Mouse (Mus musculus) neural tube, embryonic 14.5 days (tissue): ENCODE measurements around the gene Ehd2. TPM values are rescaled to one million over a fixed set of nuclear protein-coding genes. Genes with fewer than 3 reads are reported as not detected.

ENCODE experiments used
- ATAC-seq: fragments of 200-750 bp; cut with Nextera tagmentation; 2 replicates; pipeline ENCODE4 v1.8.0; 2017; ENCODE audit warnings: low read depth, mild to moderate bottlenecking, moderate TSS enrichment, moderate library complexity
- H3K27ac ChIP-seq: fragments of 300-500 bp; sonication (generic); 2 replicates; pipeline ENCODE4 v1.5.1; 2014; ENCODE audit warnings: low read depth, mild to moderate bottlenecking, control low read depth, low read length, moderate library complexity, mixed read lengths
- H3K27me3 ChIP-seq: fragments of 300-500 bp; sonication (generic); 2 replicates; pipeline ENCODE4 v1.6.1; 2014; ENCODE audit warnings: low read length; ENCODE audit not compliant: control insufficient read depth, insufficient read depth
- H3K36me3 ChIP-seq: fragments of 300-500 bp; sonication (generic); 2 replicates; pipeline ENCODE4 v1.6.1; 2014; ENCODE audit warnings: low read length, mixed read lengths; ENCODE audit not compliant: control insufficient read depth, insufficient read depth
- H3K4me1 ChIP-seq: fragments of 300-500 bp; sonication (generic); 2 replicates; pipeline ENCODE4 v1.6.1; 2014; ENCODE audit warnings: low read length; ENCODE audit not compliant: control insufficient read depth, insufficient read depth
- H3K4me2 ChIP-seq: fragments of 300-500 bp; sonication (generic); 2 replicates; pipeline ENCODE4 v1.6.1; 2014; ENCODE audit warnings: mild to moderate bottlenecking, low read depth, low read length, control low read depth
- H3K4me3 ChIP-seq: fragments of 300-500 bp; sonication (generic); 2 replicates; pipeline ENCODE4 v1.5.1; 2014; ENCODE audit warnings: low read depth, low read length, control low read depth, mixed read lengths
- H3K9ac ChIP-seq: fragments of 300-500 bp; sonication (generic); replicated peaks from 2 replicates; pipeline ENCODE4 v1.6.1; 2014; ENCODE audit warnings: low read depth, mild to moderate bottlenecking, control low read depth, low read length, mixed read lengths
- H3K9me3 ChIP-seq: fragments of 300-500 bp; sonication (generic); 2 replicates; pipeline ENCODE4 v1.6.1; 2016; ENCODE audit warnings: low read length; ENCODE audit not compliant: control insufficient read depth
- WGBS: fragments of 180-500 bp; shearing (Covaris S2); extraction: QIAGEN DNeasy Blood & Tissue Kit; methylation state at CpG from one replicate; pipeline ENCODE4 v1.1.7; 2014; 5-methylcytosine and 5-hydroxymethylcytosine counted together
- polyA plus RNA-seq: library from polyadenylated mRNA; unstranded; fragments of >200 nt; fragmentation: Nextera tagmentation; extraction: Ambion mirVana; gene quantifications from 2 replicates; pipeline ENCODE4 v1.2.1, GENCODE M21; 2014

Gene Ehd2
- polyA plus RNA-seq, 1 experiment from 2014 or later = 3.2 TPM

DNA sequence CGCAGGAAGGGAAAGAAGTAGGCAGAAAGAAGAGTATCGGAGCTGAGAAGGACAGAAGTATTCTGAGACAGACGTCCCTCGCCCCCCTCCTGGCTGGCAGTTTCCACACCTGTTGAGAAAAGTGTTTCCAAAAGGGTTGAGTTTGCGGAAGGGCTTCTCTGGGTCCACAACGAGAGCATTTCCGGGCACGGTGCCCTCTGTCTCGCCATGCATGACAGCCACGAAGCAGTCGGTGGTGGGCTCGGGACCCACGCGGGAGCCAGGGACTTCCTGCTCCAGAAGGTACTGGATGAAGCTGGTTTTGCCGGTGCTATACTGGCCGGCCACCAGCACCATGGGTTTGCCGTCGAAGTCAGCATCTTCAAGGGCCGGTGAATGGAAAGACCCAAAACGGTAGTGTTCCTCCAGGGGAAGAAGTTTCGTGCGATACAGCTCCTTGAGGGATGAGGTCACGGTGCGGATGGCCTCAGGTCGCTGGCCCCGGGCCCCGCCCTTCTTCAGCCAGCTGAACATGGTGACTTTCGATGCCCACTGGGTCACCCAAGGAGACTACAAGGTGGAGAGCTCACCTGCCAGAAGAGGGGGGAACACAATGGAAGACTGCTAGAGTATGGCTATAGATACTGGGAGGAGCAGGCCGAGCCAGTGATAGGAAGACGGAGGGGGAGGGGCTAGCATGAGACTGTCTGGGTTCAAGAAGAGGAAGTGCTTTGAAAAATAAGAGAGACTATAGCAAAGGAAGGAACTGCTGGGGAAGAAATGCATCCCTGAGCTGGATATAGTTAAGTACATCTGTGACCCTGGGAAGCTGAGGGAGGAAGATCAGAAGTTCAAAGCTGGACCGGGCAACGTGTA is 3.3 kb downstream of the Ehd2 start:
- Histone ChIP-seq H3K9me3 (no peaks in the 10 kb centered on the region), H3K4me3 (no peak overlapping the region), H3K36me3 (no peaks in the 10 kb centered on the region), H3K27ac (no peak overlapping the region), H3K9ac (no peak overlapping the region), H3K4me1 (no peaks in the 10 kb centered on the region), H3K4me2 (no peak overlapping the region), H3K27me3 (no peaks in the 10 kb centered on the region)
- 84% methylated on average over 32 of the region's 32 CpGs for WGBS
- ATAC-seq = no peak

DNA sequence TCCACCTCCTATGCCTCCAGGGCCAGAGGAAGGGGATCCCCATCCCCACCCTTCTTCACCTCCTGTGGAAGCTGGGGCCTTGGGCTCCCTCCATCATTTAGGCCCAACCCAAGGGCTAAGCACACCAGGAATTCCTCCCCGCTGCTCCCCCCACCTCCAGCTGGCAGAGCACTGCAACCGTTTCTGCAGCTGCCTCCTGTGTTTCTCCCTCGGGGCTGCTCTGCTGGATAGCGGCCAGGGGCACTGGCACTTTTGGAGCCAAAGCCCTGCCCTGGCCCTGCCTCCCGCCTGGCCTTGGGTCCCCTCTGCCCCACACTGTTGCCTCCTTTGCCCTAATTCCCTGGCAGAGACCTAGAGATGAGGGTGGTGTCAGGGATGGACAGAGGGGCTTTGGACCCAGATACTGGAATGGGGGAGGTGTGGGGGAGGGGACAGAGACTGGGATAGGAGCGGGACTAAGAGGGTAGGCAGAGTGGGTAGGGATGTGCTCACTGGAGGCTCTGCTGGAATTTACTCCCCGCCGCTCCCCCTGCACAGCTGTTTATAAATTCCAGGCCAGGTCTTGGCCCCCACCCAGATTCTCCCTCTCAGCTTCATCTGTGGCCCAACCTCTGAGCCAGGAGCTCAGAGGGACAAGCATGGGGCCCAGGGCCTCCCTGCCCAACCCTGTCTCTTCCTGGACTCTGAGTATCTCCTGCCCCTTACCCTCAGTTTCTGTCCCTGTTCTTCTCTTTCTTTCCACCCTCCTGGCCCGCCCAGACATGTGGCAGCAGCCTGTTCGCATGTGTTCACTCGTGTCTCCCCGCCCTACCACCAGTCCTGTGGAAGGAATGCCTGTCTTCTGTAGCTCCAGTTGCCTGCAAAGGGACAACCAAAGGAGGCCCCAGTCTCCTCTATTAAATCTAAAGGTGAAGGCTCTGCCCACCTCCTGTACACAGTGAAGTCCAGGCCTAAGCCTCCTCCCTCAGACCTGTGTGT is 4.8 kb downstream of the Ehd2 start:
- no peaks in the 10 kb centered on the region for H3K9me3 ChIP-seq
- no peak overlapping the region for H3K4me3 ChIP-seq
- H3K9ac ChIP-seq = no peak overlapping the region
- no peaks in the 10 kb centered on the region for H3K4me1 ChIP-seq
- H3K27me3 ChIP-seq = no peaks in the 10 kb centered on the region
- H3K4me2 ChIP-seq = no peak overlapping the region
- 38% methylated on average over 12 of the region's 12 CpGs for WGBS
- H3K36me3 ChIP-seq = no peaks in the 10 kb centered on the region
- no peak overlapping the region for H3K27ac ChIP-seq
- peak; percentile 26; the same call in 1 of the 2 replicates for ATAC-seq

DNA sequence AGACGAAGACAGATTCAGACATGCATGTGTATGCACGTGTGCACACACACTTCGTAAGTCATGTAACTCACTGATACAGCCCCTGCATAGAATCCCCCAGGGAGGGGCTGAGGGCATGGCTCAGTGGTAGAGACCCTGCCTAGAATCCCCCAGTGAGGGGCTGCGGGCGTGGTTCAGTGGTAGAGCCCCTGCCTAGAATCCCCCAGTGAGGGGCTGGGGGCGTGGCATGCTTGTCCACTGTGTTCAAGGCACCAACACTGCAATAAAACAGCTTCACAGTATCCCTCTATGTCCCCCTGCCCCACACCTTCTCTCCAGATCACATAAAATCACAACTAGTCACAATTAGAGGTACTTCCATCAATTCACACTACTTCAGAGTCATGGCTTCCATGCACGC is 5.6 kb downstream of the Ehd2 start:
- 94% methylated on average over 7 of the region's 7 CpGs for WGBS
- Histone ChIP-seq H3K4me2 (no peak overlapping the region), H3K4me3 (no peak overlapping the region), H3K27me3 (no peaks in the 10 kb centered on the region), H3K9ac (no peak overlapping the region), H3K4me1 (no peaks in the 10 kb centered on the region), H3K9me3 (no peaks in the 10 kb centered on the region), H3K36me3 (no peaks in the 10 kb centered on the region), H3K27ac (no peak overlapping the region)
- ATAC-seq = no peak

DNA sequence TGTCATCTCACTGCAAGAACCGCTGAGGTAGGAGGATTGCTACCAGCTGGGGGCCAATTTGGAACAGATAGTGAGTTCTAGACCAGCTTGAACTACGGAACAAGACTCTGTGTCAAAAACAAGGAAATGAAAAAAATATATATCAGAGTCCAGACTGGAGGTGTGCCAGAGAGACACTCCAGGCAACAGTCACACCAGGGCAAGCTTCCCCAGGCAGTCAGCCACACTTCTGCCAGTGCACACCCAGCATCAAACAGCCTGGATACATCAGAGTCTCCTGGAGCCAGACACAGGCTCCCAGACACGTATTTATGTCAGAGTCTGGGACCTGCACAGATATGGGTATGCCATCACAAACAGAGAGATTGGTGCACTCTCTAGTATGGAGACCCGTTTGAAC is 6.1 kb downstream of the Ehd2 start:
- WGBS = 69% methylated on average over 4 of the region's 4 CpGs
- no peak for ATAC-seq
- Histone ChIP-seq H3K27me3 (no peaks in the 10 kb centered on the region), H3K27ac (no peak overlapping the region), H3K4me3 (no peak overlapping the region), H3K4me1 (no peaks in the 10 kb centered on the region), H3K36me3 (no peaks in the 10 kb centered on the region), H3K4me2 (no peak overlapping the region), H3K9ac (no peak overlapping the region), H3K9me3 (no peaks in the 10 kb centered on the region)

DNA sequence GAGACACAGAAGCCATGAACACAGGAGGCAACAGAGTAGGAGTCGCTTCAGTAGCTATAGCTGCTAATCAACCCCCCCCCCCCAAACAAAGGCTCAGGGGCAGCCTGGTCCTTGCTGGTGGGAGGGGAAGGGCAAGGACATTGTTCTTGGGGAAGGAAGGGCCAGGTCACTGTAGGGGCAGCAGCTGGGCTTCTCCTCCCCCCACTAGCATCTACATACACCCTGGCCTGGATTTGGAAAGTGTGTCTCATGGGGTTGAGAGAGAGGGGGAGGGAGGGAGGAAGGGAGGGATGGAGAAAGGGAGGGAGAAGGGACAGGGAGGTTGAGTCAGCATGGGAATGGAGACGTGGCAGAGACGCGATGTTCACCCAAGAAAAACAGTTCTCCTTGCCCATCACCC is 6.7 kb downstream of the Ehd2 start:
- WGBS = 28% methylated on average over 4 of the region's 4 CpGs
- Histone ChIP-seq H3K9ac (no peak overlapping the region), H3K4me2 (no peak overlapping the region), H3K9me3 (no peaks in the 10 kb centered on the region), H3K27me3 (no peaks in the 10 kb centered on the region), H3K27ac (no peak overlapping the region), H3K4me1 (no peaks in the 10 kb centered on the region), H3K36me3 (no peaks in the 10 kb centered on the region), H3K4me3 (no peak overlapping the region)
- ATAC-seq = no peak

DNA sequence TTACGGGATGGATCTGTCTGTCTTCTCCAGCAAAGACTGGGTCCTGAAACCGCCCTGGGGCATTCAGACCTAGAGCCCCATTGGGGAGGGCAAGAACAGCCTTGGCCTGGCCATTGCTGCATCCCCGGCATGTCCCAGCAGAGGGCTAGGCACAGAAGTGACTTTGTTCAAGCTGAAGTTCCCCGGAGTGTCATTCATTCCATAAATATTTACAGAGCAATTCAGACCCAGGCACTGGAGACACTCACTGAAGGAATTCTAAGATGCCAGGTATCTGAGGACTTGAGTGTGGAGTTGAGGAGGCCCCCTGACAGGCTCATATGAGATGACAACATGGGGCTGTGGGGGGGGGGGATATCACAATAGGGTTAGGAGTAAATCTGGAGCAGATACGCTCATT is 11.2 kb downstream of the Ehd2 start:
- 77% methylated on average over 5 of the region's 5 CpGs for WGBS
- Histone ChIP-seq H3K27me3 (no peaks in the 10 kb centered on the region), H3K4me2 (no peak overlapping the region), H3K27ac (no peak overlapping the region), H3K9ac (no peak overlapping the region), H3K9me3 (no peaks in the 10 kb centered on the region), H3K36me3 (no peaks in the 10 kb centered on the region), H3K4me3 (no peak overlapping the region), H3K4me1 (no peaks in the 10 kb centered on the region)
- no peak for ATAC-seq

DNA sequence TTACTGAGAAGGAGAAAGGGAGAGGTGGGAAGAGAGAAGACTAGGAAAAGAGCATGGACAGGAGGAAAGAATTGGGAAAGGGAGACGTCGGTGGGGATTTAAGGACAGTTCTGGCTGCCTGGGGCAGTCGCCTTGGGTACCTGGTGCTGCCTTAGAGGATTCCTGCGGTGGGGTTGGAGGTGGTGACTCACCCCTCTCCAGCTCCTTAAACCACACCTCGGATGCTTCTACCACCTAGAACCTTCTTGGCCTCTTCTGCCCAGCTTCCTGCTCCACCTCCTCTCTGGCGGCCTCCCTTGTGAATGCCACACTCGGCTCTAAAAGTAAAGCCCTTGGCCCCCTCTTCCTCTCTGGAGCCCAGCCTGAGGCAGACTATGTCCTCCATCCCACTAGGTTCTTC is 11.9 kb downstream of the Ehd2 start:
- H3K36me3 ChIP-seq = no peaks in the 10 kb centered on the region
- H3K27ac ChIP-seq = no peak overlapping the region
- peak overlapping the region; percentile 31; the same call in 1 of the 2 replicates for H3K4me2 ChIP-seq
- H3K4me1 ChIP-seq = no peaks in the 10 kb centered on the region
- no peaks in the 10 kb centered on the region for H3K27me3 ChIP-seq
- H3K9ac ChIP-seq = 0 out of 2 replicates have a peak overlapping the region, but pooled peaks have one; percentile 21
- H3K4me3 ChIP-seq = no peak overlapping the region
- no peaks in the 10 kb centered on the region for H3K9me3 ChIP-seq
- 33% methylated on average over 7 of the region's 7 CpGs for WGBS
- ATAC-seq = no peak

DNA sequence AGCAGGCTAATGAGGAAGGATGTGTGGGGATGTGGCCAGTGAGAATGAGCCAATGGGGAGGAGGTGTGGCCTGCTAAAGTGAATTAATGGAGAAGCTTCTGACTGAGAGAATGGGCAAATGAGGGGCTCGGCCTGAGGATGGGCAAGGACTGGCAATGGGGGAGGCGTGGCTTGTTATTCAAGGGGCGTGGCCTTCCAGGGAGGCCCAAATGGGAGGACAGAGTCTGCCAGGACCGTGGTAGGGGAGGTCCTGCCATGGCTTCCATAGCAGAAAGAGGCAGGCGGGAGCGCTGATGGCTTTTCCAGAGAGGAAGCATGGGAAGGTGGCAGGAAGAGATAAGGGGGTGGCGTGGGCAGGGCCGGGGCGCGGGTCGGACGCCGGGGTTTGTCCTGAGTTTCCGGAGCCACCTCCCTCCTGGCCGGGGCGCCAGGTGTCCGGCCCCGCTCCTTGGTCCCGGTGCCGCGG is 12.4 kb downstream of the Ehd2 start:
- Histone ChIP-seq H3K4me2 (peak overlapping the region; percentile 31; the same call in 1 of the 2 replicates), H3K9ac (0 out of 2 replicates have a peak overlapping the region, but pooled peaks have one; percentile 21), H3K9me3 (no peaks in the 10 kb centered on the region), H3K27me3 (no peaks in the 10 kb centered on the region), H3K27ac (no peak overlapping the region), H3K4me3 (no peak overlapping the region), H3K4me1 (no peaks in the 10 kb centered on the region), H3K36me3 (no peaks in the 10 kb centered on the region)
- no peak for ATAC-seq
- WGBS = 3% methylated on average over 21 of the region's 21 CpGs
